Mouse (Mus musculus) thymus, postnatal 14 days (tissue): ENCODE measurements around the gene 2410131K14Rik.

Source experiments
- DNase-seq: peaks from one replicate; pipeline ENCODE4 v3.0.0; 2021

Gene 2410131K14Rik

DNA sequence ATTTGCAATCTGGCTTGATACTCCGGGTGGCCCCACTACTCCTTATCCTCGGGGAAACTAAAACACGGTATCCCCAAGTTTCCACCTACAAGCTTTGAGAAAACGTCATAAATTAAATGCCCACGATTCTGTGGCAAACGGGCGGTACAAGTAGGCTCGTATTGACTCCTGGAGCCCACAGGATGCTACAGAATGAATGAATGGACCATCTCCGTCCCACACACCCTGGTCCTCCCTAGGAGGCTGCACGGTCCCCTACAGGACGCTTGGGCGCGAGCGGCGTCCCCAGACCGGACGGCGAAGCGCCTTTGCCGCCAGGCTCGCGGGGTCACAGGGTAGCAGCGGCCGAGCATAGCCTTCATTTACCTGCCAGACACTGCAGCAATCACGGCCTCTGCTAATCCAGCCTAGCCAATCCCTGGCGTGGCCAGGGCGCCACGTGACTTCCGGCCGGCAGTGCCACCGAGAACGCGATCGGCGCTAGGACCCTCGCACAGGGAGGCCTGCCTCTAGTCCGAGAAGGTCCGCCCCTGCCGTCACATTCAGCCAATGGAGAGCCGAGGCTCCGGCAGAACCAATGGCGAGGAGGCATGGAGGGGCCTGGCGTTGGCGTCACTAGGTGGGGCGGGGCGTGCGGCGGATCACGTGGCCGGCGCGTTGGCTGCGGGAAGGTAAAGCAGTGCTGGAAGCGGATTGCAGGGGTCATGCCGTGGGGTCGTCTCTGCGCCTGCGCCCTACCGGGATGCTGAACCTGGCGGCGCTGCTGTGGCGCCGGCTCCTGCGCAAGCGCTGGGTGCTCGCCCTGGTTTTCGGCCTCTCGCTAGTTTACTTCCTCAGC, at the start of gene 2410131K14Rik, which contains the start of gene Rnft2:
2410131K14Rik (plus strand) TSS at position 622 of the 838 bp plus-strand sequence.
Rnft2 (minus strand) TSS at position 511 of the 838 bp plus-strand sequence.
- peak; percentile 100 for DNase-seq

DNA sequence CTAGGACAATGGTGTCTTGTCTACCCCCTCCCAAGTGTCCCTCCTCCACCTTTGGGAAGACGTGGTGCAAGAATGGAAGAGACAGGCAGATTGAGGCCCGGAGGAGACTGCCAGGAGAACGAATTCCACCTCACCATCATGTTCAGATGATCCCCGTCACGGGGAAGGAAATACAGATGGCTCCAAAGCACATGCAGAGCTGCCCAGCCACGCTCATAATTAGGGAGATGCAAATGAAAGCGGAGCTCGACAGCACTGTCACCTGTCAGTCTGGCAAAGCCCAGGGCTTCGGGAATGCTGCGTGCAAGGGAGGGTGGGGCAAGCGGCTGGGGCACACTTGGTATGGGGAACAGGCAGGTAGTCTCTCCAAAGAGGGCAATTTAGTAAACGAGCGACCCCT, 47.6 kb upstream of the 2410131K14Rik start:
- no peak for DNase-seq

DNA sequence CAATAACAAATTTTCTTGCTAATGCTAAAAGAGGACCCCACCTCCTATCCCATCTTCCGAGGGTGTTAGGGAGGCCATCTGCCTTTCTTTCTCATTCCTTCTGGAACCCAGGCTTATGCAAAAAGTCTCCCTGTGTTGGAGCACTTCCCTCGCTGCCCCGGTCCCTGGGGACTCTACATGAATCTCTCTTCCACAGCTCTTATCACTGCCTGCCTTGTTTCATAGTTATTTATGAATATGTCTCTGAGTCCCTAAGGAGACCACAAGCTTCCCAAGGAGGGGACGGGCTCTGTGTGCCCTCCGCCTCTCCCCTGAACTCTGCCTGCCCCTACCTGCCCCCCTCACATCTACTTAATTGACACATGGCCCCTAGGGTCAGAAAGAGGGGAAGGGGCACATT, 45.4 kb upstream of the 2410131K14Rik start:
- DNase-seq = no peak

GRCm38 (mm10) chr5:118204675-118205440, 40.2 kb upstream of the 2410131K14Rik start:
- no peak for DNase-seq

DNA sequence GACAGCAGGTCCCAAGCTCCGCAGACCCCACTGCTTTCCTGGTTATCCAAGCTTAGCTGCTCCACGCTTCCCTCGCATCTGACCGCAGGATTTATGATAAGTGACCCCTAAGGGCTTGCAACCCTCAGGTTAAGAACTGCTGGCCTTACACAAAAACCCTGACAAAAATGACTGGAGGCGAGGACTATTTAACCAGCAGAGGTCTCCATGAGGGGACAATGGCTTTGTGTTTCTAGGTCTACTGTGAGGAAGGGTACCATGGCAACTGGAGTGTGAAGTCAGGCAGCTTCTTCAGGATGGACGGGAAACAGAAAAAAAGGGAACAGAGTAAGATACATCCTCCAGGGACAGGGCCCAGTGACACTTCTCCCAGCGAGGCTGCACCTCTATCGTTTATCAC, 39.2 kb upstream of the 2410131K14Rik start:
- DNase-seq = no peak

GRCm38 (mm10) chr5:118214012-118214411, 31.0 kb upstream of the 2410131K14Rik start:
- no peak for DNase-seq

DNA sequence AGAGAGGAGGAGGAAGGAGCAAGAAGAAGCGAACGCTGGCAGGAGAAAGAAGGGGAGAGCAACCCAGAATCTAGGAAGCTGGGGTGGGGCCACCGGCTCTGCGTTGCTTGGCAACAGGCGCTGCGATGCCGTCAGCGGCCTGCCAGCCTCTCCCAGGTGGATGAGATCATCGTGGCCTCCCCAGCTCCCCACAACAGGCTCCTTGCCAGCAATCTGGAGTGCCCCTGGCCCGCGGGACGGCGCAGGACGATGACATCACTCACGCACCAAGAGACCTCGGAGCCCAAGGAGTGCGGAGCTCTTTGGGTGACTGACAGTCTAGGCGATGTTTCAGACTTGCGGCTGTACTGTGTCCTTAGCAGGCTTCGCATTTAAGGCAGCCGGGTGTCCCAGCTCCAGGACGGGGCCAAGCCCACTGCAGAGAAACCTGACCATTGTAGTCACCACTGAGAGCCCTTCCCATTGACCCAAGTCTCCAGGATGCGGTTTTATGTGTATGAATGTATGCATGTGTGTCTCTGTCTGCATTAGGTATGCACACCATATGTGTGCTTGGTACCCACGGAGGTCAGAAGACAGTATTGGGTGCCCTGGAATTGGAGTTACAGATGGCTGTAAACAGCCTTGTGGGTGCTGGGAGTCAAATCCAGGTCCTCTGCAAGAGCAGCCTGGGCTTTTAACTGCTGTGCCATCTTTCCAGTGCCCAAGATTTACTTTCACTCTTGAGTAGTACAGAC, 30.4 kb upstream of the 2410131K14Rik start:
- peak; percentile 22 for DNase-seq

DNA sequence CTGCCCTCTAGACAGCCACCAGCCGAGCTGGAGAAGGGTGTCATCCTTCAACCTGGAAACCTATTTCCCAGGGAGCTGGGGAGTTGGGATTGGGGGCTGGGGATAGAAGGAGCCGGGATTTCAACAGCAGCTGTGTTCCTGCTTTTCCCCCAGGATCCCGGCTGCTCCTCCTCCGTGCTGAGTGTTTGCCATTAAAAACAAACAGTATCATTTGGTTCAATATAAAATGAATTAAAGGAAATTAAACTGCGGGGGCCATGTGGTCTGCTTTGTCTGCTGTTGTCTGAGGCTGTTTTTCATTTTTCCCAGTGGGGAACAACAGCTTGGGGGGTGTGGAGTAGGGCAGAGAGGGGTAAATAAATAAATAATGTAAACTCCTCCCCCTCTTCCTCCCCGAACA, 27.6 kb upstream of the 2410131K14Rik start:
- DNase-seq = no peak

- no peak for DNase-seq
Measured at GRCm38 (mm10) chr5:118223142-118223757, 21.8 kb upstream of the 2410131K14Rik start.

GRCm38 (mm10) chr5:118230071-118230611, 14.9 kb upstream of the 2410131K14Rik start:
- DNase-seq = no peak

DNA sequence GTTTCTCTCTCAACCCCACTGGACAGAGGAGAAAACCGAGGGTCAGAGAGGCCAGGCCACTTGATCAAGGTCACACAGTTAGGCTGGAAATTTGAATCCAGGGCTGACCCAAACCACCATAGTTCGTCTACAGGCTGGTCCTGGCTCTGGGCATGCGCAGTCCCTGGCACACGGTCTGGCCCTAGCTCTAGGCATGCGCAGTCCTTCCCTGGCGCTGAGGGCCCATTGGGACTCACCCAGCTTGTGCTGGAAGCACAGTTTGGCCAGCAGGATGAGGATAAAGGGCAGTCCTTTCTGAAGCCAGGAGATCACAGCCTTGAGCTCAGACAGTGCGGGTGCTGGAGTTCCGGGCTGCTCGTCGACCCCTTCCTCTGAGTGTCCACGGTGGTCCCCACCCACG, 8.1 kb upstream of the 2410131K14Rik start:
- no peak for DNase-seq

- no peak for DNase-seq
Measured at GRCm38 (mm10) chr5:118239671-118240070, 5.4 kb upstream of the 2410131K14Rik start.

DNA sequence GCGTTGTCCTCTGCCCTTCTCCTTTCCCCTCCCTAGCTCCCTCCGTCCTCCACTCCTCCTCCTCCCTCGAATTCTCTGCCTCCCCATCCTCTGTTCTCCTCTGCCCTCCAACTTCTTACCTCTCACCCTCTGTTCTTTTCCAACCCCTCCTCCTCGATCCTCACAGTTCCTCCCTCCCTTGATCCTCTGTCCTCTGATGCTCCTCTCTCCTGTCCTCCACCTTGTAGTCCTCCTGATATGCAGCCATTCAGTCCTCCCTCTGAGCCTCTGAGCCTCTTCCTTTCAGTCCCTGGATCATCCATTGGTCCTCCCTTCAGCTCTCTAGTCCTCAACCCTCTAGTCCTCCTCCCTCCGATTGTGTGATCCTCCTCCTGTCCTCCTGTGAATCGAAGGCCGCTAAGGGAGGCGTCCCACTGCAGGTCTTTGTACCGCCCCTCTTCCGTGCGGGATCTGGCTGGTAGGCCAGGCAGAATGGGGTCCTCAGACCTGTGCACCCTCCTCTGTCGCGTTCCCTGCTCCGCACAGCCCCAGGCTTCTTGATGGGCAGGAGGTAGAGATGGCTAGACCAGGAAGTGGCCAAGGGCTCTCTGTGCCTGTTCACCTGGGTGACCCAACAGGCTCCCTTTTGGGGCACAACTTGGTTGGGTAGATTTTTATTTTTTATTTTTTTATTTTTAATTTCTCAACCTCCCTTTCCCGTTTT, 730 bp downstream of the 2410131K14Rik start:
- peak; percentile 32 for DNase-seq

DNA sequence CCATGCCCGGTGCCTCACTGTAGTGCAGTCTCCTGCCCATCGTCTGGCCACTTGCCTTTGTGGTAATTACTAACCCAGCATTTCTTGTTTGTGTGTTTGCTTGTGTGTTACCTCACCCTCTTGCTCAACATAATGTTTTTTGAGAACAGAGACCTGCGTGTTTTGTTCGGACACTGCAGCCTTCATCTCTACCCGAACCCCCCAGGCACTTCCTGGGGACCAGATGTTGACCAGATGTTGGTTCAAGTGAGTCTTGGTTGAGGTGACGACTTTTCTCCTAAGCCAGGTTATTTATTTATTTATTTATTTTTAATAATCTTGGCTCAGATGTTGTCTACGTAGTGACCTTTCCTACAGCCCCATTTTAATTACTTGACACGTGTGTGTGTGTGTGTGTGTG, 2.4 kb downstream of the 2410131K14Rik start:
- DNase-seq = no peak

DNA sequence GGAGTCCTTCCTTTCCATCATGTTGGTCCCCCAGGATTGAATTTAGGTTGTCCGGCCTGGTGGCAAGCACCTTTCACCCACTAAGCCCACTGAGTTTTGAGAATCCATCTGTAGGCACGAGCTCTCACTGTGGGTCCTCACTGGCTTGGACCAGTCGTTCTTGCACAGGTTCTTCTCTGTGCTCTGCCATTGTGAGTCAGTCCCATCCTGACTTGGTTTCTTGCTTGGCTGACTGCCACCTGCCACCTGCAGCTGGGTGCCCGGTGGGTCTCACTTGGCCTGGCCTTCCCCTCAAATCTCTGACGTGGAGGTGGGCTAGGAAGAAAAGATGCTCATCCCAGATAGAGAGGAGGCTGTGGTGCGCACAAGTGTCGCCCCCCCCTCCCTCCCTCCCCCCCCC, 6.0 kb downstream of the 2410131K14Rik start:
- no peak for DNase-seq

DNA sequence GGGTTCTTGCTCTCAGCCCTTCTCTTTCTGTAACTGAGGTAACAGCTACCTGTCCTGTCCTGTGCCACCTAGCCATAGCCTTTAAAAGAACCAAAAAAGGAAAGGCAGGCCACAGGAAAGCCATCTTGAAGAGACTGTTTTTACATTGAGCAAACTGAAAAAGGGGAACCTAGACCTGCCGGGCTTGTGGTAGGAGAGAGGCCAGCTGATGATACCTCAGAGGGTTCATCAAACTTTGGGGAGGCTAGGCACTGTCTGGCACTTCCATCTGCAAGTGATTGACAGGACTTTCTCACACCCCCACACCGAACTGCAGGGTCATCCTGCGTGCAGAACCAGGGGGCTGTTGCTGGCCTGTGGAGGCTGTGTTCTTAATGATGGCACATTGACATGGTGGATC, 8.5 kb downstream of the 2410131K14Rik start:
- no peak for DNase-seq

DNA sequence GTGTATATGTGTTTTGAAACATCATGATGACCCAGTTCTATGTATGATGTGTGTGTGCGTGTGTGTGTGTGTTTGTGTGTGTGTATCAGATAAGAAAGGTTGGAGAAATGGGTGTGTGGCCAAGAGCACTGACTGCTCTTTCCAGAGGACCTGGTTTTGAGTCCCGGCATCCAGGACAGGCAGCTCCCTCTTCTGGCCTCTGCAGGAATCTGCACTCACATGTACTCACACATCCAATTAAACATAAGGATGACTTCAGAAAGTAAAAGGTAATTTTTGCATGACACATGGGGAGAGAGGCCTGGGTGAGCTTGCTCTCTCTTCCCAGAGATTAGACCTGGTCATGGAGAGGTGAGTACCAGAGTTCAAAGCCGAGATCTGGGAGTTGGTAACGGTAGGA, 12.0 kb downstream of the 2410131K14Rik start:
- DNase-seq = no peak

DNA sequence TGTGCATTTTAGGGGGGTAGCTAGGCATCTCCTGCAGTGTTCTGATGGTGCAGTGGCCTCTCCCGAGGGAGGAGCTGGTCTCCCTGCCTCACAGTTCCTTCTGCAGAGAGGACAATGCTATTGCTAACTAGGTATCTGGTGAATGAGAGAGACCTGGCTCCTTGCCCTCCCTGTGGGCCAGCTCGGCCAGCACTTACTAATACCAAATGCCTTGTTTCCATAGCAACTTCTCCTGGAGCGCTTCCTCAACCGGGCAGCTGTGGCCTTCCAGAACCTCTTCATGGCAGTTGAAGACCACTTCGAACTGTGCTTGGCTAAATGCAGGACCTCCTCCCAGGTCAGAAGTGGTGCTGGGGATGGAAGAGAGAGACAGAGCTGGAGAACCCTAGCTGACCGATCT, 14.1 kb downstream of the 2410131K14Rik start:
- no peak for DNase-seq

DNA sequence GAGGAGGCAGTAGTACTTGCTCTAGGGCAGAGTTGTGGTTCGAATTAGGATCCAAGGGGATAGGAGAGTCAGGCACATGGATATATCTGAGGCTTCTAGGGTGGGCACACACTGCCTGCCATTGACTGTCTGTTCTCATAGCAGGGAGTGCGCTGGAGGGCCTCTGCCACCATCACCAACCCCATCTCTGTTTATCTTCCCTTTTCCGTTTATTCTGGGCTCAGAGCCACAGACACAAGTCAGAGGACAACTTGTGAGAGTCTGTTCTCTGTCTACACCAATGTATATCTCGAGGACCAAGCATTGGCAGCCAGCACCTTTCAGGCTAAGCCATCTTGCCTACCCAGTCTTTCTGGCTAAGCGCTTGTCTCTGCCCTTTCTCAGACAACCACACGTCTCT, 14.6 kb downstream of the 2410131K14Rik start:
- DNase-seq = no peak

DNA sequence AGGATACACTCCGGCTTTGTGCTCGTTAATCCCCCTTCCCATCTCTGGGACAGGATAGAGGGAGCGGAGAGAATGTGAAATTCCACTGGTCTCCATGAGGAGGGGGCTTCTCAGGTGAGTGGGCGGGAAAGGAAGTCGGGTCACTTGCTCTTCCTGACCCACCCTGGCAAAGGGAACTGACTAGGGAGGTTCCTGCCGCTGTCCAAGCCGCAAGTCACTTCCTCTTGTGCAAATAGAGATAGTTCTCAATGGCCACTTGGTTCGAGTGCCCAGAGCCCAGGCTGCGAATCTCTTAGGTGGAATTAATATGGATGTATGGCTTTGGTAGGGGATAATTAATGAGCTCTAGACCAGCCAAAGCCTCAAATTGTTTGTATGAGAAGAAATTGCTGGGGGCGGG, 15.0 kb downstream of the 2410131K14Rik start:
- DNase-seq = no peak

DNA sequence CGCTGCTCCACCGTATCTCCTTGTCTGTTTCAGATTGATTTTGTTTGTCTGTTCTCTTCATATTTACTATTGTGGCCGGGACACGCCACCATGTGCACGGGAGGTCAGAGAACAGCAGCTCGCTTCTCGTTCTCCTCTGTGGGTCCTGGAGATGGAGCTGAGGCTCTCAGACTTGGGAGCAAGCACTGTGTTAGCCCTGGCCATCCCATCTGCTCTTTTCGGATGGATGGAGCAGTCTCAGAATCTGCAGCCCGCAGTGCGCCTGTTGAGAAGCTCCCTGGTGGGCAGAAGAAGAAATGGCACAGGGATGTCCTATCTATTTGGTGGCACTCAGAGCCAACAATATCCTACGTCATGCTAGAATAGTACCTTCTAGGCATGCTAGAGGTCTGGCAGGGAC, 15.6 kb downstream of the 2410131K14Rik start:
- no peak for DNase-seq

DNA sequence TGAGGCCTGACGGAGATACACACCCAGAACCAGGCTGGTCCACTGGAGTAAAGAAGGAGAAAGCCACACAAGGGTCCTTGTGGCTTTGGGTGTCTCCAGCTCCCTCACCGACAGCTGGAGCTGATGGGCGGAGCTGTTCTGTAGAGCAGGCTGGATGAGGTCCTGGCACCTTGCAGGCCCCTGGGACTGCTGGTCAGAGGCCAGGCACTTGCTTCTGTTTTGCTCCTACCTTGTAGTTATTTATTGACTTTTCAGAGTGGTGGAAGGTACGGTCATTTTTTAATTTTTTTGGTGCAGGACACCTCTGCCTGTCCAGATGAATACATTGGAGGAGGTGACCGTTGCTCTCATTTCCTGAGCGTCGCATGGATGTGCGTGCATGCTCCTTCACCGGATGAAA, 16.2 kb downstream of the 2410131K14Rik start:
- no peak for DNase-seq
